In genomic region chr13:34652353-34653241, GRCm38 (mm10) we compare ENCODE assay signal across 8 mouse cellular contexts. TPM values are rescaled to one million over a fixed set of nuclear protein-coding genes. Genes with fewer than 3 reads are reported as not detected.
DNase-seq lines count a peak whose midpoint lies in the region; ATAC-seq and TF ChIP-seq lines count a peak whose summit lies in the region.

No protein-coding gene starts in this region.

- peak overlapping the region; percentile 95 for H3K4me2 ChIP-seq in hindbrain, embryonic 11.5 days (replicated peaks; ENCODE audit: low read depth, low read length)

- peaks cover 9% of the 10 kb centered on the region; the same call in 1 of the 2 replicates for H3K27me3 ChIP-seq in ES-Bruce4 (ENCODE audit: control insufficient read depth, insufficient read depth, low read length, poor library complexity, severe bottlenecking)
- H3K27me3 ChIP-seq in hindbrain, embryonic 11.5 days (ENCODE audit: control insufficient read depth, insufficient read depth, low read length), result peaks cover 25% of the 10 kb centered on the region

- WGBS in bone marrow, adult 2 months, result 1% methylated on average over 105 of the region's 105 CpGs
- WGBS in hindbrain, embryonic 11.5 days, result under 1% methylated on average over 99 of the region's 105 CpGs

- H3K27ac ChIP-seq in ES-Bruce4 (ENCODE audit: insufficient read depth, low read length), result no peak overlapping the region
- peak overlapping the region; percentile 79 for H3K27ac ChIP-seq in bone marrow, adult 2 months (ENCODE audit: control insufficient read depth, insufficient read depth, low read depth, low read length, poor library complexity)
- H3K27ac ChIP-seq in hindbrain, embryonic 11.5 days (ENCODE audit: low read depth, low read length), result no peak overlapping the region

- DNase-seq in frontal cortex, postnatal 36 days (ENCODE audit: low spot score in 2 of 2), result peak; percentile 19 to 34
- peak; percentile 77 for DNase-seq in hindbrain, embryonic 11.5 days (ENCODE audit: low spot score)
- peak; percentile 34 to 40 for DNase-seq in layer of hippocampus, postnatal 25 days (ENCODE audit: extremely low spot score in 1 of 2, low spot score in 1 of 2)
- peak; percentile 89 for DNase-seq in lung, postnatal 36 days
- DNase-seq in retina, postnatal 7 days (ENCODE audit: low read depth, low spot score), result peak; percentile 46
- peak; percentile 72 for DNase-seq in urinary bladder, adult 2 months (ENCODE audit: low spot score)

- no peaks in the 10 kb centered on the region for H3K4me1 ChIP-seq in ES-Bruce4 (ENCODE audit: control insufficient read depth, insufficient read depth, low read length)
- H3K4me1 ChIP-seq in bone marrow, adult 2 months (ENCODE audit: control insufficient read depth, insufficient read depth, low read length), result no peaks in the 10 kb centered on the region; the same call in 1 of the 2 replicates
- H3K4me1 ChIP-seq in hindbrain, embryonic 11.5 days (replicated peaks; ENCODE audit: control insufficient read depth, insufficient read depth, low read length), result peaks cover 4% of the 10 kb centered on the region; the same call in 1 of the 2 replicates

- TF ChIP-seq EP300 in ES-Bruce4 (IDR thresholded peaks at IDR 0.05; ENCODE audit: insufficient read depth, low read depth, low read length), result no peak

- peak overlapping the region; percentile 50 for H3K9ac ChIP-seq in ES-Bruce4 (ENCODE audit: low read depth, poor library complexity, severe bottlenecking)
- H3K9ac ChIP-seq in hindbrain, embryonic 11.5 days (ENCODE audit: low read depth, low read length), result peak overlapping the region; percentile 67

- peak; percentile 16 for TF ChIP-seq CTCF in ES-Bruce4 (IDR thresholded peaks at IDR 0.05; ENCODE audit: low read depth, low read length)
- TF ChIP-seq CTCF in bone marrow, adult 2 months (IDR thresholded peaks at IDR 0.05; ENCODE audit: control insufficient read depth, insufficient read depth, low read length), result peak; percentile 10; the same call in 1 of the 2 replicates

- H3K36me3 ChIP-seq in ES-Bruce4 (ENCODE audit: control insufficient read depth, insufficient read depth, low read length, poor library complexity, severe bottlenecking), result no peaks in the 10 kb centered on the region
- no peaks in the 10 kb centered on the region for H3K36me3 ChIP-seq in hindbrain, embryonic 11.5 days (ENCODE audit: control insufficient read depth, insufficient read depth, low read length)

- peak; percentile 70 for ATAC-seq in hindbrain, embryonic 11.5 days (ENCODE audit: low FRiP score)

- peak overlapping the region; percentile 66 for H3K4me3 ChIP-seq in ES-Bruce4 (ENCODE audit: low read depth, low read length)
- peak overlapping the region; percentile 63 for H3K4me3 ChIP-seq in bone marrow, adult 2 months (replicated peaks; ENCODE audit: control insufficient read depth, low read depth, low read length)
- H3K4me3 ChIP-seq in hindbrain, embryonic 11.5 days (ENCODE audit: low read depth, low read length), result peak overlapping the region; percentile 48

- no peaks in the 10 kb centered on the region for H3K9me3 ChIP-seq in ES-Bruce4 (replicated peaks; ENCODE audit: control insufficient read depth, insufficient read depth, low read length, poor library complexity, severe bottlenecking)
- H3K9me3 ChIP-seq in hindbrain, embryonic 11.5 days (ENCODE audit: control insufficient read depth, low read length), result no peaks in the 10 kb centered on the region

- TF ChIP-seq POLR2A in ES-Bruce4 (IDR thresholded peaks at IDR 0.05; ENCODE audit: insufficient read depth, low read length), result no peak
- peak; percentile 33; the same call in 1 of the 2 replicates for TF ChIP-seq POLR2A in bone marrow, adult 2 months (IDR thresholded peaks at IDR 0.05; ENCODE audit: borderline replicate concordance, control insufficient read depth, low read depth, low read length)

RNA-seq across cellular contexts. Expression of gene Pxdc1, which starts 0.7 kb away (rescaled TPM):
- 10.6 and 11.0 TPM in 2 replicates for polyA plus RNA-seq in ES-Bruce4 (2011; ENCODE audit: insufficient read depth, insufficient read length, low read depth, missing spikeins)
- 0.86 and 5.0 TPM in 2 replicates for polyA plus RNA-seq in bone marrow, adult 2 months (2011; ENCODE audit: insufficient read depth, insufficient read length, low replicate concordance, missing spikeins)
- polyA plus RNA-seq in hindbrain, embryonic 11.5 days (2014; fragmentation: Nextera tagmentation; extraction: Ambion mirVana), result 3.5 and 4.7 TPM in 2 replicates
- 10 to 100 TPM; 15.5 to 20.8 TPM for total RNA-seq in layer of hippocampus, postnatal 25 days (2021)
- polyA plus RNA-seq in urinary bladder, adult 2 months (2012; rRNA removed), result 17.1 and 29.2 TPM in 2 replicates

Comparison
In these comparisons a context has a peak if more than half of its experiments do, and no peak if none do; other contexts are left out.
1. DNase-seq: peak in every context shown above with its lines; median percentile 89 in lung, postnatal 36 days; 77 in hindbrain, embryonic 11.5 days; 72 in urinary bladder, adult 2 months; 46 in retina, postnatal 7 days; 37 in layer of hippocampus, postnatal 25 days; 26 in frontal cortex, postnatal 36 days.